Comparison of ENCODE assay signal across 1 mouse cellular context in genomic region chr1:106682829-106683228, GRCm38 (mm10).
TF ChIP-seq lines count a peak whose summit lies in the region.

No protein-coding gene starts in this region.

TF ChIP-seq in CH12.LX, 34 proteins besides CTCF, POLR2A, EP300 and RAD21 (continued from another document):
- TF ChIP-seq UBTF (IDR thresholded peaks at IDR 0.05; ENCODE audit: low read depth, low read length) (no peak), ZKSCAN1 (IDR thresholded peaks at IDR 0.05; ENCODE audit: borderline replicate concordance, low read depth, low read length) (no peak), ETS1 (conservative IDR thresholded peaks at IDR 0.05; ENCODE audit: low read depth, low read length) (peak; percentile 87), SMC3 (IDR thresholded peaks at IDR 0.05; ENCODE audit: low read depth, low read length) (no peak; the same call in 1 of the 2 replicates), KAT2A (IDR thresholded peaks at IDR 0.05; ENCODE audit: insufficient replicate concordance, low read length) (no peak), ZNF384 (IDR thresholded peaks at IDR 0.05; ENCODE audit: low read depth, low read length) (no peak), SIN3A (IDR thresholded peaks at IDR 0.05; ENCODE audit: low read length) (no peak), ZC3H11A (IDR thresholded peaks at IDR 0.05; ENCODE audit: low read depth, low read length) (no peak), USF1 (IDR thresholded peaks at IDR 0.05; ENCODE audit: low read depth, low read length) (no peak), JUN (IDR thresholded peaks at IDR 0.05; ENCODE audit: insufficient read depth, low read depth, low read length) (no peak), IRF4 (IDR thresholded peaks at IDR 0.05; ENCODE audit: low read depth, low read length) (peak; percentile 61; the same call in 1 of the 2 replicates), HCFC1 (IDR thresholded peaks at IDR 0.05; ENCODE audit: low read depth, low read length) (no peak; the same call in 1 of the 2 replicates), ELF1 (IDR thresholded peaks at IDR 0.05; ENCODE audit: low read depth, low read length) (peak; percentile 29; the same call in 1 of the 2 replicates), NRF1 (IDR thresholded peaks at IDR 0.05; ENCODE audit: low read depth, low read length) (no peak)
